Mouse (Mus musculus): ENCODE data around the gene Smap2. TPM values are rescaled to one million over a fixed set of nuclear protein-coding genes. Genes with fewer than 3 reads are reported as not detected.

The Smap2 gene
- polyA plus RNA-seq, 1 experiment from 2014 or later = 17.1 TPM

- no peak overlapping the region for H3K4me2 ChIP-seq (ENCODE audit: low read depth, low read length, severe bottlenecking)
- DNase-seq (ENCODE audit: low spot score) (no peak), ATAC-seq (replicated peaks; ENCODE audit: low FRiP score) (no peak)
- H3K4me1 ChIP-seq (replicated peaks; ENCODE audit: control insufficient read depth, insufficient read depth, low read length) = no peaks in the 10 kb centered on the region
- no peaks in the 10 kb centered on the region for H3K36me3 ChIP-seq (ENCODE audit: control insufficient read depth, insufficient read depth, low read length)
- no peak overlapping the region for H3K4me3 ChIP-seq (ENCODE audit: low read depth, low read length)
- H3K27me3 ChIP-seq (ENCODE audit: control insufficient read depth, insufficient read depth, low read length) = no peaks in the 10 kb centered on the region
- no peak overlapping the region for H3K27ac ChIP-seq (ENCODE audit: low read depth, low read length)
- no peak overlapping the region for H3K9ac ChIP-seq (ENCODE audit: low read length)
- H3K9me3 ChIP-seq (ENCODE audit: control insufficient read depth, low read length) = no peaks in the 10 kb centered on the region
- WGBS = 89% methylated on average over 4 of the region's 4 CpGs
Observed at GRCm38 (mm10) chr4:120975428-120975734, 41.7 kb downstream of the Smap2 start.

- Histone ChIP-seq H3K4me3 (ENCODE audit: low read depth, low read length) (no peak overlapping the region), H3K36me3 (ENCODE audit: control insufficient read depth, insufficient read depth, low read length) (no peaks in the 10 kb centered on the region), H3K9me3 (ENCODE audit: control insufficient read depth, low read length) (no peaks in the 10 kb centered on the region), H3K9ac (ENCODE audit: low read length) (no peak overlapping the region), H3K27ac (ENCODE audit: low read depth, low read length) (no peak overlapping the region), H3K4me2 (ENCODE audit: low read depth, low read length, severe bottlenecking) (no peak overlapping the region), H3K27me3 (ENCODE audit: control insufficient read depth, insufficient read depth, low read length) (no peaks in the 10 kb centered on the region), H3K4me1 (replicated peaks; ENCODE audit: control insufficient read depth, insufficient read depth, low read length) (no peaks in the 10 kb centered on the region)
- 85% methylated on average over 11 of the region's 11 CpGs for WGBS
- DNase-seq (ENCODE audit: low spot score) (no peak), ATAC-seq (replicated peaks; ENCODE audit: low FRiP score) (no peak)
Observed at GRCm38 (mm10) chr4:120974711-120975427, 42.2 kb downstream of the Smap2 start.

GRCm38 (mm10) chr4:120971842-120972241, 45.2 kb downstream of the Smap2 start:
- H3K27ac ChIP-seq (ENCODE audit: low read depth, low read length) = no peak overlapping the region
- H3K4me1 ChIP-seq (replicated peaks; ENCODE audit: control insufficient read depth, insufficient read depth, low read length) = no peaks in the 10 kb centered on the region
- no peak overlapping the region for H3K4me3 ChIP-seq (ENCODE audit: low read depth, low read length)
- 90% methylated on average over 8 of the region's 8 CpGs for WGBS
- no peaks in the 10 kb centered on the region for H3K27me3 ChIP-seq (ENCODE audit: control insufficient read depth, insufficient read depth, low read length)
- no peaks in the 10 kb centered on the region for H3K9me3 ChIP-seq (ENCODE audit: control insufficient read depth, low read length)
- DNase-seq (ENCODE audit: low spot score) = no peak
- no peaks in the 10 kb centered on the region for H3K36me3 ChIP-seq (ENCODE audit: control insufficient read depth, insufficient read depth, low read length)
- no peak overlapping the region for H3K9ac ChIP-seq (ENCODE audit: low read length)
- no peak overlapping the region for H3K4me2 ChIP-seq (ENCODE audit: low read depth, low read length, severe bottlenecking)
- ATAC-seq (replicated peaks; ENCODE audit: low FRiP score) = no peak

GRCm38 (mm10) chr4:120969382-120970146, 47.5 kb downstream of the Smap2 start:
- H3K27ac ChIP-seq (ENCODE audit: low read depth, low read length) = no peak overlapping the region
- ATAC-seq (replicated peaks; ENCODE audit: low FRiP score) = no peak
- no peaks in the 10 kb centered on the region for H3K4me1 ChIP-seq (replicated peaks; ENCODE audit: control insufficient read depth, insufficient read depth, low read length)
- 89% methylated on average over 5 of the region's 5 CpGs for WGBS
- no peaks in the 10 kb centered on the region for H3K36me3 ChIP-seq (ENCODE audit: control insufficient read depth, insufficient read depth, low read length)
- H3K9ac ChIP-seq (ENCODE audit: low read length) = no peak overlapping the region
- no peak overlapping the region for H3K4me2 ChIP-seq (ENCODE audit: low read depth, low read length, severe bottlenecking)
- no peaks in the 10 kb centered on the region for H3K9me3 ChIP-seq (ENCODE audit: control insufficient read depth, low read length)
- no peaks in the 10 kb centered on the region for H3K27me3 ChIP-seq (ENCODE audit: control insufficient read depth, insufficient read depth, low read length)
- no peak for DNase-seq (ENCODE audit: low spot score)
- no peak overlapping the region for H3K4me3 ChIP-seq (ENCODE audit: low read depth, low read length)

GRCm38 (mm10) chr4:120968486-120968885, 48.6 kb downstream of the Smap2 start:
- ATAC-seq (replicated peaks; ENCODE audit: low FRiP score) = no peak
- Histone ChIP-seq H3K27me3 (ENCODE audit: control insufficient read depth, insufficient read depth, low read length) (no peaks in the 10 kb centered on the region), H3K9ac (ENCODE audit: low read length) (no peak overlapping the region), H3K4me2 (ENCODE audit: low read depth, low read length, severe bottlenecking) (no peak overlapping the region), H3K4me1 (replicated peaks; ENCODE audit: control insufficient read depth, insufficient read depth, low read length) (no peaks in the 10 kb centered on the region), H3K9me3 (ENCODE audit: control insufficient read depth, low read length) (no peaks in the 10 kb centered on the region), H3K4me3 (ENCODE audit: low read depth, low read length) (no peak overlapping the region), H3K27ac (ENCODE audit: low read depth, low read length) (no peak overlapping the region), H3K36me3 (ENCODE audit: control insufficient read depth, insufficient read depth, low read length) (no peaks in the 10 kb centered on the region)
- DNase-seq (ENCODE audit: low spot score) = no peak
- 88% methylated on average over 9 of the region's 9 CpGs for WGBS

- ATAC-seq (replicated peaks; ENCODE audit: low FRiP score) (no peak), DNase-seq (ENCODE audit: low spot score) (no peak)
- no peak overlapping the region for H3K27ac ChIP-seq (ENCODE audit: low read depth, low read length)
- no peaks in the 10 kb centered on the region for H3K36me3 ChIP-seq (ENCODE audit: control insufficient read depth, insufficient read depth, low read length)
- H3K27me3 ChIP-seq (ENCODE audit: control insufficient read depth, insufficient read depth, low read length) = no peaks in the 10 kb centered on the region
- WGBS = 96% methylated on average over 1 of the region's 1 CpGs
- H3K4me2 ChIP-seq (ENCODE audit: low read depth, low read length, severe bottlenecking) = no peak overlapping the region
- no peaks in the 10 kb centered on the region for H3K9me3 ChIP-seq (ENCODE audit: control insufficient read depth, low read length)
- H3K4me3 ChIP-seq (ENCODE audit: low read depth, low read length) = no peak overlapping the region
- no peaks in the 10 kb centered on the region for H3K4me1 ChIP-seq (replicated peaks; ENCODE audit: control insufficient read depth, insufficient read depth, low read length)
- H3K9ac ChIP-seq (ENCODE audit: low read length) = no peak overlapping the region
Observed at GRCm38 (mm10) chr4:120955586-120955985, 61.5 kb downstream of the Smap2 start.

GRCm38 (mm10) chr4:120953667-120954066, 63.4 kb downstream of the Smap2 start:
- Histone ChIP-seq H3K9ac (ENCODE audit: low read length) (no peak overlapping the region), H3K4me2 (ENCODE audit: low read depth, low read length, severe bottlenecking) (no peak overlapping the region), H3K36me3 (ENCODE audit: control insufficient read depth, insufficient read depth, low read length) (no peaks in the 10 kb centered on the region), H3K27me3 (ENCODE audit: control insufficient read depth, insufficient read depth, low read length) (no peaks in the 10 kb centered on the region), H3K9me3 (ENCODE audit: control insufficient read depth, low read length) (no peaks in the 10 kb centered on the region), H3K4me1 (replicated peaks; ENCODE audit: control insufficient read depth, insufficient read depth, low read length) (no peaks in the 10 kb centered on the region), H3K4me3 (ENCODE audit: low read depth, low read length) (no peak overlapping the region), H3K27ac (ENCODE audit: low read depth, low read length) (no peak overlapping the region)
- ATAC-seq (replicated peaks; ENCODE audit: low FRiP score) (no peak), DNase-seq (ENCODE audit: low spot score) (no peak)
- 87% methylated on average over 1 of the region's 1 CpGs for WGBS

GRCm38 (mm10) chr4:120953038-120953437, 64.0 kb downstream of the Smap2 start:
- Histone ChIP-seq H3K27ac (ENCODE audit: low read depth, low read length) (no peak overlapping the region), H3K9me3 (ENCODE audit: control insufficient read depth, low read length) (no peaks in the 10 kb centered on the region), H3K9ac (ENCODE audit: low read length) (no peak overlapping the region), H3K4me1 (replicated peaks; ENCODE audit: control insufficient read depth, insufficient read depth, low read length) (no peaks in the 10 kb centered on the region), H3K27me3 (ENCODE audit: control insufficient read depth, insufficient read depth, low read length) (no peaks in the 10 kb centered on the region), H3K4me2 (ENCODE audit: low read depth, low read length, severe bottlenecking) (no peak overlapping the region), H3K36me3 (ENCODE audit: control insufficient read depth, insufficient read depth, low read length) (no peaks in the 10 kb centered on the region), H3K4me3 (ENCODE audit: low read depth, low read length) (no peak overlapping the region)
- WGBS = 86% methylated on average over 4 of the region's 4 CpGs
- DNase-seq (ENCODE audit: low spot score) = no peak
- ATAC-seq (replicated peaks; ENCODE audit: low FRiP score) = no peak

- Histone ChIP-seq H3K27me3 (ENCODE audit: control insufficient read depth, insufficient read depth, low read length) (no peaks in the 10 kb centered on the region), H3K9me3 (ENCODE audit: control insufficient read depth, low read length) (no peaks in the 10 kb centered on the region), H3K4me3 (ENCODE audit: low read depth, low read length) (peak overlapping the region; percentile 69), H3K36me3 (ENCODE audit: control insufficient read depth, insufficient read depth, low read length) (no peaks in the 10 kb centered on the region), H3K4me1 (replicated peaks; ENCODE audit: control insufficient read depth, insufficient read depth, low read length) (no peaks in the 10 kb centered on the region), H3K4me2 (ENCODE audit: low read depth, low read length, severe bottlenecking) (peak overlapping the region; percentile 82), H3K9ac (ENCODE audit: low read length) (peak overlapping the region; percentile 83; the same call in 1 of the 2 replicates), H3K27ac (ENCODE audit: low read depth, low read length) (no peak overlapping the region)
- peak; percentile 13; the same call in 1 of the 2 replicates for ATAC-seq (replicated peaks; ENCODE audit: low FRiP score)
- DNase-seq (ENCODE audit: low spot score) = no peak
- 50% methylated on average over 6 of the region's 6 CpGs for WGBS
Observed at GRCm38 (mm10) chr4:120952163-120952562, 64.9 kb downstream of the Smap2 start.

Measured in forebrain, embryonic 11.5 days (tissue).